Mouse (Mus musculus) small intestine, adult 2 months (tissue): ENCODE measurements around the gene Csf2rb.

Experiments used
- CTCF ChIP-seq: fragments of 200-500 bp; IDR thresholded peaks from 2 replicates; pipeline ENCODE4 v1.5.1; 2012; ENCODE audit warnings: low read depth, mild to moderate bottlenecking, control low read depth, inconsistent platforms, low read length, moderate library complexity, mixed read lengths; ENCODE audit not compliant: insufficient replicate concordance, insufficient read length; ENCODE audit errors: extremely low read depth
- POLR2A ChIP-seq: fragments of 200-500 bp; IDR thresholded peaks from 2 replicates; pipeline ENCODE4 v1.6.1; 2012; ENCODE audit warnings: low read depth, mild to moderate bottlenecking, control low read depth, inconsistent platforms, low read length, moderate library complexity

DNA sequence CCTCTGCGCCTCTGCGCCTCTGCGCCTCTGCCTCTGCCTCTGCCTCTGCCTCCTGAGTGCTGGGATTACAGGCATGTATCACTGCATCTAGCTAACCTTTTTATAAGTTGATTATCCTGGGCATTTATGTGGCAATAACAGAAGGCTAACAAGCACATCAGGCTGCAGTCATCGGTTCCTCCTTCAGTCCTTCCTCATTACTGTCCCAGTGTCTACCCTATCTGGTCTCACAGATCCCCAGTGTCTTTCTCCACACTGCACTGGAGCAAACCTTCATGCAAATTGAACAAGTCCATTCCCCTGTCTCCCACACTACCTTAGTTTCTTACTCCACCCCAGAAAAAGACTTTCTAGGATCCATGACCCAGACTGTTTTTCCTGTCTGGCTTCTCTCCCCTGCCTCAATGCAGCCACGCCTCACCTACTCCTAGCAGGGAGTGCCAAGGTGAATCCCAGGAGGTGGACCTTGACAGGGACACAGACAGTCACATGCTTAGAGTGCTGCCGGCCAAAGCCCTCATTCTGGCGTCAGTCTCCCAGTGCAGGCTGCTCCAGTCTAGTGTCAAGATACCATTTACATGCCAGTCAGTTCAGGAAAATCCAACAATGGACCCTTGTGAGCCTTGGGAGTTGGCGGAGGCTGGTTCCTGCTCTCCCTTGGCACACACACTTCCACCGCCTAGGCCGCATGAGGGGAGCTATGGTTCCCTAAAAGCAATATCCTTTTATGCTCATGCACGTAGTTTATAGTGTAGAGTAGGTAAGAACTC, 58.1 kb downstream of the Csf2rb start:
- no peak for TF ChIP-seq CTCF
- no peak for TF ChIP-seq POLR2A
